Mouse (Mus musculus) granulocyte monocyte progenitor cell, adult 5-6 weeks (primary cell): ENCODE data around the gene Eid1. TPM values are rescaled to one million over a fixed set of nuclear protein-coding genes. Genes with fewer than 3 reads are reported as not detected.

Experiments used
- total RNA-seq, 2 experiments: library from RNA; stranded (forward) in 1 of 2; stranded (reverse) in 1 of 2; fragments of 200-712, 200-1000 nt in 1 of 2; fragments of >200 nt in 1 of 2; fragmentation: Nextera tagmentation in 1 of 2; gene quantifications; 2 replicates each; pipeline ENCODE4 v1.2.3; 2014 to 2017

Gene Eid1
- total RNA-seq, 2 experiments from 2014 or later, result 71.7 to 121 TPM

Other genes with a start within 250 kb of the Eid1 start
- gene Gm9913, start 168.0 kb upstream of the Eid1 start, total RNA-seq (2014; fragmentation: Nextera tagmentation), result not detected in 2 replicates
- not detected in 2 replicates for gene Gm9913, start 168.0 kb upstream of the Eid1 start, total RNA-seq (2017)
- 0.13 TPM in 1 of 2 replicates, not detected in the other for gene Fbn1, start 165.1 kb upstream of the Eid1 start, total RNA-seq (2014; fragmentation: Nextera tagmentation)
- 0.05 and 0.34 TPM in 2 replicates for gene Fbn1, start 165.1 kb upstream of the Eid1 start, total RNA-seq (2017)
- 8.2 and 10.9 TPM in 2 replicates for gene Cep152, start 48.0 kb upstream of the Eid1 start, total RNA-seq (2014; fragmentation: Nextera tagmentation)
- gene Cep152, start 48.0 kb upstream of the Eid1 start, total RNA-seq (2017), result 21.1 and 21.6 TPM in 2 replicates
- not detected in 2 replicates for gene Shc4, start 51.1 kb downstream of the Eid1 start, total RNA-seq (2014; fragmentation: Nextera tagmentation)
- gene Shc4, start 51.1 kb downstream of the Eid1 start, total RNA-seq (2017), result 0.26 and 1.0 TPM in 2 replicates
- gene Secisbp2l, start 109.8 kb downstream of the Eid1 start, total RNA-seq (2014; fragmentation: Nextera tagmentation), result 11.2 and 20.4 TPM in 2 replicates
- 14.2 and 17.7 TPM in 2 replicates for gene Secisbp2l, start 109.8 kb downstream of the Eid1 start, total RNA-seq (2017)
- 34.5 and 44.9 TPM in 2 replicates for gene Galk2, start 186.0 kb downstream of the Eid1 start, total RNA-seq (2014; fragmentation: Nextera tagmentation)
- gene Galk2, start 186.0 kb downstream of the Eid1 start, total RNA-seq (2017), result 58.9 and 80.9 TPM in 2 replicates
- 61.2 and 83.0 TPM in 2 replicates for gene Cops2, start 186.0 kb downstream of the Eid1 start, total RNA-seq (2014; fragmentation: Nextera tagmentation)
- 160 and 284 TPM in 2 replicates for gene Cops2, start 186.0 kb downstream of the Eid1 start, total RNA-seq (2017)